Mouse (Mus musculus): ENCODE measurements around the gene Trp53bp1. TPM values are rescaled to one million over a fixed set of nuclear protein-coding genes. Genes with fewer than 3 reads are reported as not detected.

Gene Trp53bp1
- total and polyA plus RNA-seq, 3 experiments = 13.0 to 29.4 (median 28.3) TPM

GRCm38 (mm10) chr2:121170980-121171742 lies 100.0 kb downstream of the Trp53bp1 start, which contains the start of gene Zscan29:
Zscan29 (minus strand) TSS chr2:121171125.
- no peaks in the 10 kb centered on the region for H3K27me3 ChIP-seq (ENCODE audit: control insufficient read depth, insufficient read depth, low read length)
- intact Hi-C loops (cut with DNase I) = loop anchor here (1.0 kb wide), 1 partner anchor 31 kb away; the partner anchor contains the start of genes Adal and Lcmt2
- TF ChIP-seq CTCF (IDR thresholded peaks at IDR 0.05) (peak; percentile 44), EP300 (IDR thresholded peaks at IDR 0.05; ENCODE audit: insufficient read depth, low read depth, low read length) (0 out of 2 replicates have a peak, but pooled peaks have one; percentile 24), POLR2A (IDR thresholded peaks at IDR 0.05; ENCODE audit: insufficient read depth, low read depth, low read length) (peak; percentile 82)
- H3K27ac ChIP-seq = peak within 1 kb of the TSS; percentile 92
- peak within 1 kb of the TSS; percentile 82 for H3K9ac ChIP-seq (ENCODE audit: low read depth, low read length)
- peak within 1 kb of the TSS; percentile 80 for H3K4me3 ChIP-seq
- no peaks in the 10 kb centered on the region for H3K79me2 ChIP-seq (replicated peaks; ENCODE audit: control insufficient read depth, insufficient read depth, low read length)
- no peaks in the 10 kb centered on the region; the same call in 1 of the 2 replicates for H3K36me3 ChIP-seq (ENCODE audit: control insufficient read depth, insufficient read depth, low read length)
- WGBS = under 1% methylated on average over 66 of the region's 66 CpGs
- DNase-seq = peak; percentile 93 to 94
- H3K4me1 ChIP-seq (ENCODE audit: control insufficient read depth, insufficient read depth, low read length) = peaks cover 8% of the 10 kb centered on the region

GRCm38 (mm10) chr2:121170481-121170971 lies 100.7 kb downstream of the Trp53bp1 start, which contains the start of gene Tubgcp4:
Tubgcp4 (plus strand) TSS chr2:121170654.
- no peaks in the 10 kb centered on the region; the same call in 1 of the 2 replicates for H3K36me3 ChIP-seq (ENCODE audit: control insufficient read depth, insufficient read depth, low read length)

GRCm38 (mm10) chr2:121169902-121170301 lies 101.3 kb downstream of the Trp53bp1 start:
- peaks cover 8% of the 10 kb centered on the region for H3K4me1 ChIP-seq (ENCODE audit: control insufficient read depth, insufficient read depth, low read length)
- peak overlapping the region; percentile 92 for H3K27ac ChIP-seq
- no peaks in the 10 kb centered on the region for H3K79me2 ChIP-seq (replicated peaks; ENCODE audit: control insufficient read depth, insufficient read depth, low read length)
- DNase-seq = peak; percentile 42 to 51
- no peaks in the 10 kb centered on the region for H3K27me3 ChIP-seq (ENCODE audit: control insufficient read depth, insufficient read depth, low read length)
- intact Hi-C loops (cut with DNase I) = loop anchor here (1.0 kb wide), 1 partner anchor 30 kb away; the partner anchor contains the start of genes Adal and Lcmt2
- WGBS = 0% methylated on average over 9 of the region's 9 CpGs
- H3K9ac ChIP-seq (ENCODE audit: low read depth, low read length) = peak overlapping the region; percentile 55
- H3K36me3 ChIP-seq (ENCODE audit: control insufficient read depth, insufficient read depth, low read length) = no peaks in the 10 kb centered on the region; the same call in 1 of the 2 replicates
- H3K4me3 ChIP-seq = peak overlapping the region; percentile 80
- TF ChIP-seq POLR2A (IDR thresholded peaks at IDR 0.05; ENCODE audit: insufficient read depth, low read depth, low read length) (no peak), EP300 (IDR thresholded peaks at IDR 0.05; ENCODE audit: insufficient read depth, low read depth, low read length) (no peak), CTCF (IDR thresholded peaks at IDR 0.05) (no peak)

More at GRCm38 (mm10) chr2:121170481-121170971, 100.7 kb downstream of the Trp53bp1 start, which contains the start of gene Tubgcp4:
- Histone ChIP-seq H3K4me1 (ENCODE audit: control insufficient read depth, insufficient read depth, low read length) (peaks cover 8% of the 10 kb centered on the region), H3K27me3 (ENCODE audit: control insufficient read depth, insufficient read depth, low read length) (no peaks in the 10 kb centered on the region), H3K9ac (ENCODE audit: low read depth, low read length) (peak within 1 kb of the TSS; percentile 82), H3K27ac (peak within 1 kb of the TSS; percentile 92), H3K79me2 (replicated peaks; ENCODE audit: control insufficient read depth, insufficient read depth, low read length) (no peaks in the 10 kb centered on the region), H3K4me3 (peak within 1 kb of the TSS; percentile 80)
- intact Hi-C loops (cut with DNase I) = loop anchor here (1.0 kb wide), 1 partner anchor 30 kb away; the partner anchor contains the start of genes Adal and Lcmt2
- under 1% methylated on average over 38 of the region's 38 CpGs for WGBS
- TF ChIP-seq POLR2A (IDR thresholded peaks at IDR 0.05; ENCODE audit: insufficient read depth, low read depth, low read length) = no peak
- TF ChIP-seq EP300 (IDR thresholded peaks at IDR 0.05; ENCODE audit: insufficient read depth, low read depth, low read length) = no peak
- TF ChIP-seq CTCF (IDR thresholded peaks at IDR 0.05) = no peak
- DNase-seq = no peak

GRCm38 (mm10) chr2:121169173-121169572 lies 102.0 kb downstream of the Trp53bp1 start:
- peak overlapping the region; percentile 40; the same call in 1 of the 2 replicates for H3K9ac ChIP-seq (ENCODE audit: low read depth, low read length)
- H3K4me3 ChIP-seq = peak overlapping the region; percentile 80
- H3K27ac ChIP-seq = no peak overlapping the region
- peaks cover 8% of the 10 kb centered on the region for H3K4me1 ChIP-seq (ENCODE audit: control insufficient read depth, insufficient read depth, low read length)
- intact Hi-C loops (cut with DNase I) = no loop called here
- TF ChIP-seq POLR2A (IDR thresholded peaks at IDR 0.05; ENCODE audit: insufficient read depth, low read depth, low read length) (no peak), EP300 (IDR thresholded peaks at IDR 0.05; ENCODE audit: insufficient read depth, low read depth, low read length) (no peak), CTCF (IDR thresholded peaks at IDR 0.05) (no peak)
- H3K79me2 ChIP-seq (replicated peaks; ENCODE audit: control insufficient read depth, insufficient read depth, low read length) = no peaks in the 10 kb centered on the region
- no peaks in the 10 kb centered on the region for H3K27me3 ChIP-seq (ENCODE audit: control insufficient read depth, insufficient read depth, low read length)
- no peak for DNase-seq
- no peaks in the 10 kb centered on the region; the same call in 1 of the 2 replicates for H3K36me3 ChIP-seq (ENCODE audit: control insufficient read depth, insufficient read depth, low read length)
- WGBS = 37% methylated on average over 4 of the region's 4 CpGs

- Histone ChIP-seq H3K9ac (ENCODE audit: low read depth, low read length) (no peak overlapping the region), H3K4me1 (ENCODE audit: control insufficient read depth, insufficient read depth, low read length) (no peaks in the 10 kb centered on the region), H3K27ac (no peak overlapping the region), H3K4me3 (no peak overlapping the region), H3K27me3 (ENCODE audit: control insufficient read depth, insufficient read depth, low read length) (no peaks in the 10 kb centered on the region), H3K79me2 (replicated peaks; ENCODE audit: control insufficient read depth, insufficient read depth, low read length) (no peaks in the 10 kb centered on the region), H3K36me3 (ENCODE audit: control insufficient read depth, insufficient read depth, low read length) (peaks cover 2% of the 10 kb centered on the region)
- intact Hi-C loops (cut with DNase I) = no loop called here
- no peak for DNase-seq
- 87% methylated on average over 3 of the region's 3 CpGs for WGBS
- TF ChIP-seq EP300 (IDR thresholded peaks at IDR 0.05; ENCODE audit: insufficient read depth, low read depth, low read length) (no peak), POLR2A (IDR thresholded peaks at IDR 0.05; ENCODE audit: insufficient read depth, low read depth, low read length) (no peak), CTCF (IDR thresholded peaks at IDR 0.05) (peak; percentile 48)
Observed at GRCm38 (mm10) chr2:121153100-121153499, 118.1 kb downstream of the Trp53bp1 start.
